Mouse (Mus musculus): ENCODE data around the gene Gm20795. TPM values are rescaled to one million over a fixed set of nuclear protein-coding genes. Genes with fewer than 3 reads are reported as not detected.

Gm20795 gene
- not detected for total RNA-seq (2023)

DNA sequence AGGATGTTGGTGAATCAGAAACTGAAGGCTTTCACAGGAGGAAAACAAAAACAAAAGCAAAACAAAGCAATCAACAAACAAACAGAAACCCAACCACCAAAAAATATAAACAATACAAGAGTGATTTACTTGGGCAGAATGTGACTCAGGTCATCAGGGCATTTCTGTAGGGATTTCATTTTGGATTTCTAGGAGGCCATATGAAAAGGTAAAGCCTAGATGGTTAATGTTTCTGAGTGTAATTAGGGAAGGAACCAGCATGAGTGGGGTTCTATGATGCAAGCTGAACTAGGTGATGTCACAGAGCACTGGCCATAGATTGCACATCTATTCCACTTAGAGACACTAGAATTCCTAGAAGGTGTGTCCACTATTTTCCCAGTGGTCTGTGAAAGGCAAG, at the start of gene Gm20795:
TSS of gene Gm20795 (plus strand) at position 301 of the 400 bp plus-strand sequence.

GRCm38 (mm10) chrY:40775665-40776064, 29.0 kb upstream of the Gm20795 start, which contains the start of gene Gm21797:
TSS of gene Gm21797 (minus strand) at chrY:40775765.

Other genes starting within 250 kb of the Gm20795 start
- gene Gm21852, start 152.9 kb upstream of the Gm20795 start, total RNA-seq (2023): not detected
- not detected for gene Gm21797, start 29.1 kb upstream of the Gm20795 start, total RNA-seq (2023)